Mouse (Mus musculus) lung, postnatal 0 days (tissue): Measurements from ENCODE around the gene Bcl6.
A peak's percentile ranks its signal among the peaks of the same experiment; 100 is the strongest.

ENCODE experiments used
- CTCF ChIP-seq: IDR thresholded peaks from 2 replicates; pipeline ENCODE4 v1.5.1; 2016; ENCODE audit warnings: antibody characterized with exemption, mild to moderate bottlenecking
- EP300 ChIP-seq: IDR thresholded peaks from 2 replicates; pipeline ENCODE4 v1.6.1; 2016; ENCODE audit warnings: antibody characterized with exemption, mild to moderate bottlenecking, control low read depth

GRCm38 (mm10) chr16:24035767-24036166 is 47.1 kb upstream of the Bcl6 start:
- TF ChIP-seq CTCF = no peak
- TF ChIP-seq EP300 = peak; percentile 55
